Mouse (Mus musculus) erythroblast, embryonic 14.5 days (primary cell): ENCODE measurements at regions not wholly inside any gene's neighbourhood (a gene's known extent, or its start where the extent isn't known, plus 50 kb on each side); places are given as distances from the start of the nearest gene placed in this dataset.

ENCODE experiments used
- GATA1 ChIP-seq: IDR thresholded peaks from 2 replicates; pipeline ENCODE4 v1.6.1; 2012; ENCODE audit warnings: low read length, inconsistent platforms, mixed read lengths
- TAL1 ChIP-seq: IDR thresholded peaks from 3 replicates; pipeline ENCODE4 v1.6.1; 2012; ENCODE audit warnings: low read length, inconsistent platforms, mixed read lengths

- TF ChIP-seq GATA1, result no peak
- TF ChIP-seq TAL1, result no peak
Observed at GRCm38 (mm10) chr13:99067504-99067903, 83.1 kb upstream of the 1700024P04Rik start.
